Mouse (Mus musculus) lung, embryonic 14.5 days (tissue): ENCODE measurements at regions not wholly inside any gene's neighbourhood (a gene's known extent, or its start where the extent isn't known, plus 50 kb on each side); places are given as distances from the start of the nearest gene placed in this dataset.

Source experiments
- ATAC-seq: fragments of 200-750 bp; cut with Nextera tagmentation; 2 replicates; pipeline ENCODE4 v1.8.0; 2017; ENCODE audit warnings: mild to moderate bottlenecking, moderate TSS enrichment, moderate library complexity; ENCODE audit not compliant: insufficient read depth
- DNase-seq: peaks from one replicate; pipeline ENCODE4 v3.0.0-alpha.2; 2015
- H3K27ac ChIP-seq: fragments of 300-500 bp; sonication (generic); 2 replicates; pipeline ENCODE4 v1.5.1; 2014; ENCODE audit warnings: low read depth, mild to moderate bottlenecking, moderate library complexity
- H3K27me3 ChIP-seq: fragments of 300-500 bp; sonication (generic); 2 replicates; pipeline ENCODE4 v1.6.1; 2014; ENCODE audit warnings: low read length, control low read depth; ENCODE audit not compliant: insufficient read depth
- H3K36me3 ChIP-seq: fragments of 300-500 bp; sonication (generic); 2 replicates; pipeline ENCODE4 v1.6.1; 2014; ENCODE audit warnings: control low read depth; ENCODE audit not compliant: insufficient read depth
- H3K4me1 ChIP-seq: fragments of 300-500 bp; sonication (generic); 2 replicates; pipeline ENCODE4 v1.6.1; 2014; ENCODE audit warnings: antibody characterized with exemption, control low read depth; ENCODE audit not compliant: insufficient read depth
- H3K4me2 ChIP-seq: fragments of 300-500 bp; sonication (generic); 2 replicates; pipeline ENCODE4 v1.6.1; 2014; ENCODE audit warnings: mild to moderate bottlenecking
- H3K4me3 ChIP-seq: fragments of 300-500 bp; sonication (generic); 2 replicates; pipeline ENCODE4 v1.5.1; 2014; ENCODE audit warnings: low read depth, low read length
- H3K9ac ChIP-seq: fragments of 300-500 bp; sonication (generic); 2 replicates; pipeline ENCODE4 v1.6.1; 2014
- H3K9me3 ChIP-seq: fragments of 300-500 bp; sonication (generic); 2 replicates; pipeline ENCODE4 v1.6.1; 2016; ENCODE audit warnings: low read depth, low read length, control low read depth
- CTCF ChIP-seq: IDR thresholded peaks from 2 replicates; pipeline ENCODE4 v1.5.1; 2016; ENCODE audit warnings: antibody characterized with exemption, low read depth
- WGBS: fragments of 180-500 bp; shearing (Covaris S2); extraction: QIAGEN DNeasy Blood & Tissue Kit; methylation state at CpG from one replicate; pipeline ENCODE4 v1.1.7; 2014; 5-methylcytosine and 5-hydroxymethylcytosine counted together

GRCm38 (mm10) chr5:64534947-64535346, 268.2 kb upstream of the Klf3 start:
- DNase-seq = no peak
- Histone ChIP-seq H3K4me2 (no peak overlapping the region), H3K4me3 (no peak overlapping the region), H3K4me1 (peaks cover 22% of the 10 kb centered on the region; the same call in 1 of the 2 replicates), H3K36me3 (no peaks in the 10 kb centered on the region), H3K27me3 (no peaks in the 10 kb centered on the region), H3K9ac (no peak overlapping the region), H3K27ac (no peak overlapping the region), H3K9me3 (no peaks in the 10 kb centered on the region)
- WGBS = 82% methylated on average over 6 of the region's 6 CpGs
- ATAC-seq = no peak
- TF ChIP-seq CTCF = no peak

- DNase-seq (no peak), ATAC-seq (no peak)
- Histone ChIP-seq H3K36me3 (no peaks in the 10 kb centered on the region), H3K27me3 (no peaks in the 10 kb centered on the region), H3K4me1 (peaks cover 22% of the 10 kb centered on the region; the same call in 1 of the 2 replicates), H3K27ac (no peak overlapping the region), H3K4me2 (no peak overlapping the region), H3K9ac (no peak overlapping the region), H3K4me3 (no peak overlapping the region), H3K9me3 (no peaks in the 10 kb centered on the region)
- 81% methylated on average over 4 of the region's 4 CpGs for WGBS
- TF ChIP-seq CTCF = no peak
These were observed 267.6 kb upstream of the Klf3 start for GRCm38 (mm10) chr5:64535546-64535945.

- no peak overlapping the region for H3K4me3 ChIP-seq
- TF ChIP-seq CTCF = no peak
- DNase-seq = peak; percentile 91
- no peak overlapping the region for H3K9ac ChIP-seq
- H3K9me3 ChIP-seq = no peaks in the 10 kb centered on the region
- no peaks in the 10 kb centered on the region for H3K36me3 ChIP-seq
- H3K4me2 ChIP-seq = peak overlapping the region; percentile 46
- no peak overlapping the region; the same call in 1 of the 2 replicates for H3K27ac ChIP-seq
- H3K4me1 ChIP-seq = peaks cover 22% of the 10 kb centered on the region; the same call in 1 of the 2 replicates
- peak; percentile 98 for ATAC-seq
- WGBS = 20% methylated on average over 20 of the region's 20 CpGs
- H3K27me3 ChIP-seq = no peaks in the 10 kb centered on the region
These were observed 266.6 kb upstream of the Klf3 start for GRCm38 (mm10) chr5:64536393-64537112.

- ATAC-seq (no peak), DNase-seq (no peak)
- no peak overlapping the region for H3K4me3 ChIP-seq
- no peaks in the 10 kb centered on the region for H3K36me3 ChIP-seq
- H3K4me2 ChIP-seq = peak overlapping the region; percentile 46; the same call in 1 of the 2 replicates
- no peak for TF ChIP-seq CTCF
- no peak overlapping the region for H3K9ac ChIP-seq
- H3K27me3 ChIP-seq = no peaks in the 10 kb centered on the region
- no peaks in the 10 kb centered on the region for H3K9me3 ChIP-seq
- H3K4me1 ChIP-seq = peaks cover 22% of the 10 kb centered on the region; the same call in 1 of the 2 replicates
- H3K27ac ChIP-seq = no peak overlapping the region
- WGBS = 45% methylated on average over 10 of the region's 10 CpGs
These were observed 265.9 kb upstream of the Klf3 start for GRCm38 (mm10) chr5:64537113-64537780.

GRCm38 (mm10) chr5:64541765-64542164, 261.4 kb upstream of the Klf3 start:
- TF ChIP-seq CTCF = no peak
- DNase-seq (no peak), ATAC-seq (no peak)
- Histone ChIP-seq H3K27me3 (no peaks in the 10 kb centered on the region), H3K9me3 (no peaks in the 10 kb centered on the region), H3K4me3 (no peak overlapping the region), H3K4me1 (peaks cover 9% of the 10 kb centered on the region; the same call in 1 of the 2 replicates), H3K36me3 (no peaks in the 10 kb centered on the region), H3K27ac (peak overlapping the region; percentile 10; the same call in 1 of the 2 replicates), H3K9ac (no peak overlapping the region), H3K4me2 (no peak overlapping the region)

- DNase-seq = no peak
- ATAC-seq = no peak
These were observed 247.3 kb upstream of the Klf3 start for GRCm38 (mm10) chr5:64555931-64556330.

More at GRCm38 (mm10) chr5:64555931-64556330, 247.3 kb upstream of the Klf3 start:
- Histone ChIP-seq H3K4me2 (no peak overlapping the region), H3K36me3 (no peaks in the 10 kb centered on the region), H3K9me3 (no peaks in the 10 kb centered on the region), H3K9ac (no peak overlapping the region), H3K4me1 (no peaks in the 10 kb centered on the region), H3K27me3 (no peaks in the 10 kb centered on the region), H3K27ac (no peak overlapping the region), H3K4me3 (no peak overlapping the region)
- WGBS = 85% methylated on average over 7 of the region's 7 CpGs
- TF ChIP-seq CTCF = no peak
